In genomic region chr11:78006446-78006845, GRCm38 (mm10) we compare ENCODE assay signal across 34 mouse cellular contexts. TPM values are rescaled to one million over a fixed set of nuclear protein-coding genes. Genes with fewer than 3 reads are reported as not detected.
A peak's percentile ranks its signal among the peaks of the same experiment; 100 is the strongest.
DNase-seq lines count a peak whose midpoint lies in the region; ATAC-seq and TF ChIP-seq lines count a peak whose summit lies in the region.
"Had no signal": no experiment of that assay in that cellular context is flagged by ENCODE, and none has a peak within 500 bp of the region (broad histone marks: within the 10 kb centered on the region; RNA-seq: fewer than 3 reads in every experiment).

No protein-coding gene starts in this region.

- WGBS in heart, embryonic 12.5 days: 63% methylated on average over 5 of the region's 5 CpGs
- 48% methylated on average over 5 of the region's 5 CpGs for WGBS in heart, postnatal 0 days

- H3K9me3 ChIP-seq in heart, embryonic 12.5 days (replicated peaks): no peaks in the 10 kb centered on the region
- H3K9me3 ChIP-seq in heart, postnatal 0 days (replicated peaks; ENCODE audit: control insufficient read depth, low read length): no peaks in the 10 kb centered on the region
- H3K9me3 ChIP-seq: embryonic facial prominence, embryonic 10.5 days; embryonic facial prominence, embryonic 15.5 days; forebrain, embryonic 15.5 days; hindbrain, embryonic 12.5 days; intestine, embryonic 15.5 days; limb, embryonic 10.5 days; limb, embryonic 15.5 days; liver, embryonic 13.5 days; stomach, embryonic 15.5 days had no signal

- TF ChIP-seq POLR2A in testis, adult 2 months (IDR thresholded peaks at IDR 0.05; ENCODE audit: control insufficient read depth, low read depth, low read length): no peak

- DNase-seq in testis, postnatal 10 days (ENCODE audit: low spot score): no peak
- DNase-seq in heart, postnatal 0 days (ENCODE audit: low spot score): peak; percentile 67
- DNase-seq in adrenal gland, postnatal 4 days (ENCODE audit: low spot score in 2 of 2): no peak
- DNase-seq in ovary, postnatal 14 days (ENCODE audit: low spot score): no peak
- DNase-seq in lung, postnatal 36 days: no peak
- DNase-seq: adrenal gland, adult 2 months; adrenal gland, postnatal 36 days; B cell, adult 2 months; cerebellum, adult 2 months; cerebellum, postnatal 14 days; gastrocnemius, postnatal 10 days; kidney, adult 2 months; kidney, postnatal 36 days; layer of hippocampus, postnatal 36 days; liver, embryonic 13.5 days; lung, adult 18-20 months; midbrain, embryonic 14.5 days; retina, postnatal 1 day; right cerebral cortex, postnatal 14 days; thymus, adult 18-20 months; thymus, postnatal 25 days had no signal

- H3K4me3 ChIP-seq in testis, adult 2 months (ENCODE audit: control insufficient read depth, low read depth, low read length): peak overlapping the region; percentile 40
- H3K4me3 ChIP-seq in heart, embryonic 12.5 days: no peak overlapping the region
- H3K4me3 ChIP-seq in heart, postnatal 0 days (ENCODE audit: low read depth, low read length): no peak overlapping the region
- H3K4me3 ChIP-seq: embryonic facial prominence, embryonic 10.5 days; embryonic facial prominence, embryonic 15.5 days; forebrain, embryonic 15.5 days; hindbrain, embryonic 12.5 days; intestine, embryonic 15.5 days; limb, embryonic 10.5 days; limb, embryonic 15.5 days; liver, embryonic 13.5 days; stomach, embryonic 15.5 days had no signal

- ATAC-seq in heart, embryonic 12.5 days (ENCODE audit: insufficient number of reproducible peaks, low FRiP score): no peak
- peak; percentile 85 for ATAC-seq in heart, postnatal 0 days (ENCODE audit: insufficient read depth, low read depth)
- ATAC-seq: activated CD4-positive, CD25-positive, alpha-beta regulatory T cell, adult 4 months; forebrain, embryonic 15.5 days; hindbrain, postnatal 0 days; intestine, embryonic 15.5 days had no signal

- H3K36me3 ChIP-seq in testis, adult 2 months (ENCODE audit: control insufficient read depth, insufficient read depth, low read length): peaks cover 5% of the 10 kb centered on the region
- peaks cover 63% of the 10 kb centered on the region for H3K36me3 ChIP-seq in heart, embryonic 12.5 days
- peaks cover 37% of the 10 kb centered on the region for H3K36me3 ChIP-seq in heart, postnatal 0 days (replicated peaks; ENCODE audit: control insufficient read depth, insufficient read depth, low read length)

- H3K27ac ChIP-seq in testis, adult 2 months (ENCODE audit: control insufficient read depth, insufficient read depth, low read depth, low read length): no peak overlapping the region
- peak overlapping the region; percentile 84 for H3K27ac ChIP-seq in heart, embryonic 12.5 days (ENCODE audit: poor library complexity, severe bottlenecking)
- peak overlapping the region; percentile 95 for H3K27ac ChIP-seq in heart, postnatal 0 days (ENCODE audit: low read depth)
- H3K27ac ChIP-seq: embryonic facial prominence, embryonic 10.5 days; embryonic facial prominence, embryonic 15.5 days; forebrain, embryonic 15.5 days; hindbrain, embryonic 12.5 days; hindbrain, postnatal 0 days; intestine, embryonic 15.5 days; limb, embryonic 10.5 days; limb, embryonic 15.5 days; liver, embryonic 13.5 days; macrophage; stomach, embryonic 15.5 days had no signal

- H3K27me3 ChIP-seq in testis, adult 2 months (ENCODE audit: control insufficient read depth, insufficient read depth, low read length): no peaks in the 10 kb centered on the region
- no peaks in the 10 kb centered on the region for H3K27me3 ChIP-seq in heart, embryonic 12.5 days (replicated peaks)
- no peaks in the 10 kb centered on the region for H3K27me3 ChIP-seq in heart, postnatal 0 days (ENCODE audit: control insufficient read depth, insufficient read depth, low read length)
- H3K27me3 ChIP-seq: embryonic facial prominence, embryonic 15.5 days; forebrain, embryonic 15.5 days; hindbrain, embryonic 12.5 days; intestine, embryonic 15.5 days; limb, embryonic 15.5 days; liver, embryonic 13.5 days; stomach, embryonic 15.5 days had no signal

- H3K9ac ChIP-seq in heart, embryonic 12.5 days: no peak overlapping the region
- H3K9ac ChIP-seq in heart, postnatal 0 days (replicated peaks; ENCODE audit: low read depth, low read length): no peak overlapping the region
- H3K9ac ChIP-seq: embryonic facial prominence, embryonic 15.5 days; forebrain, embryonic 15.5 days; hindbrain, embryonic 12.5 days; intestine, embryonic 15.5 days; limb, embryonic 15.5 days; liver, embryonic 13.5 days; stomach, embryonic 15.5 days had no signal

- TF ChIP-seq CTCF in testis, adult 2 months (IDR thresholded peaks at IDR 0.05; ENCODE audit: control insufficient read depth, insufficient read depth, insufficient replicate concordance, low read depth, low read length): no peak
- TF ChIP-seq CTCF in heart, postnatal 0 days (IDR thresholded peaks at IDR 0.05; ENCODE audit: low read depth): no peak

- TF ChIP-seq EP300 in heart, postnatal 0 days (IDR thresholded peaks at IDR 0.05; ENCODE audit: low read depth): no peak

- 0 out of 2 replicates have a peak overlapping the region, but pooled peaks have one; percentile 1 for H3K4me2 ChIP-seq in heart, embryonic 12.5 days
- peak overlapping the region; percentile 27 for H3K4me2 ChIP-seq in heart, postnatal 0 days (ENCODE audit: low read depth, low read length)
- H3K4me2 ChIP-seq: embryonic facial prominence, embryonic 15.5 days; forebrain, embryonic 15.5 days; hindbrain, embryonic 12.5 days; intestine, embryonic 15.5 days; limb, embryonic 15.5 days; liver, embryonic 13.5 days; stomach, embryonic 15.5 days had no signal

- H3K4me1 ChIP-seq in testis, adult 2 months (ENCODE audit: control insufficient read depth, insufficient read depth, low read length): peaks cover 5% of the 10 kb centered on the region
- H3K4me1 ChIP-seq in heart, embryonic 12.5 days (replicated peaks): peaks cover 22% of the 10 kb centered on the region
- H3K4me1 ChIP-seq in heart, postnatal 0 days (ENCODE audit: control insufficient read depth, insufficient read depth): peaks cover 11% of the 10 kb centered on the region; the same call in 1 of the 2 replicates
- H3K4me1 ChIP-seq: embryonic facial prominence, embryonic 10.5 days; forebrain, embryonic 15.5 days; intestine, embryonic 15.5 days; limb, embryonic 10.5 days; limb, embryonic 15.5 days; stomach, embryonic 15.5 days had no signal

RNA-seq across cellular contexts. Expression of gene Phf12, which starts 23.9 kb away (rescaled TPM):
- 24.6 and 26.7 TPM in 2 replicates for polyA plus RNA-seq in testis, adult 2 months (2012; rRNA removed)
- 17.0 and 17.7 TPM in 2 replicates for polyA plus RNA-seq in heart, embryonic 12.5 days (2016; fragmentation: Nextera tagmentation; extraction: Ambion mirVana)
- total RNA-seq in heart, postnatal 0 days (2014; rRNA removed; ENCODE audit: low replicate concordance): 19.2 and 25.1 TPM in 2 replicates
- 5.6 and 7.3 TPM in 2 replicates for polyA plus RNA-seq in heart, postnatal 0 days (2015; fragmentation: Nextera tagmentation; extraction: Ambion mirVana)
- 10 to 100 TPM; 80.7 to 81.8 TPM for total RNA-seq in adrenal gland, postnatal 4 days (2021)

RNA-seq across cellular contexts. Expression of gene Dhrs13, which starts 25.6 kb away (rescaled TPM):
- 4.9 and 5.1 TPM in 2 replicates for polyA plus RNA-seq in testis, adult 2 months (2012; rRNA removed)
- polyA plus RNA-seq in heart, embryonic 12.5 days (2016; fragmentation: Nextera tagmentation; extraction: Ambion mirVana): 15.3 and 15.8 TPM in 2 replicates
- 7.3 and 9.4 TPM in 2 replicates for total RNA-seq in heart, postnatal 0 days (2014; rRNA removed; ENCODE audit: low replicate concordance)
- polyA plus RNA-seq in heart, postnatal 0 days (2015; fragmentation: Nextera tagmentation; extraction: Ambion mirVana): 7.7 and 8.6 TPM in 2 replicates
- 10 to 100 TPM; 10.3 to 12.1 TPM for total RNA-seq in adrenal gland, postnatal 4 days (2021)

RNA-seq across cellular contexts. Expression of gene Flot2, which starts 31.3 kb away (rescaled TPM):
- 35.3 and 36.6 TPM in 2 replicates for polyA plus RNA-seq in testis, adult 2 months (2012; rRNA removed)
- polyA plus RNA-seq in heart, embryonic 12.5 days (2016; fragmentation: Nextera tagmentation; extraction: Ambion mirVana): 71.7 and 73.4 TPM in 2 replicates
- 77.9 and 111 TPM in 2 replicates for total RNA-seq in heart, postnatal 0 days (2014; rRNA removed; ENCODE audit: low replicate concordance)
- polyA plus RNA-seq in heart, postnatal 0 days (2015; fragmentation: Nextera tagmentation; extraction: Ambion mirVana): 91.3 and 95.0 TPM in 2 replicates
- 10 to 100 TPM; 81.8 to 83.8 TPM for total RNA-seq in adrenal gland, postnatal 4 days (2021)
